Mouse (Mus musculus) liver, postnatal 0 days (tissue): ENCODE results near the gene Rin3.

Experiments
- CTCF ChIP-seq: sonication (generic); IDR thresholded peaks from 2 replicates; pipeline ENCODE4 v1.5.1; 2016; ENCODE audit warnings: antibody characterized with exemption, low read depth
- EP300 ChIP-seq: IDR thresholded peaks from 2 replicates; pipeline ENCODE4 v1.6.1; 2016; ENCODE audit warnings: antibody characterized with exemption, low read depth, mild to moderate bottlenecking

GRCm38 (mm10) chr12:102292501-102293215 lies 9.8 kb downstream of the Rin3 start:
- TF ChIP-seq EP300 = no peak
- TF ChIP-seq CTCF = no peak
